Mouse (Mus musculus) cerebellum, postnatal 4 days (tissue): ENCODE measurements at regions not wholly inside any gene's neighbourhood (a gene's known extent, or its start where the extent isn't known, plus 50 kb on each side); places are given as distances from the start of the nearest gene placed in this dataset.
"Not testable (repeated sequence)": the region's sequence is repeated elsewhere in the genome, so short reads cannot be mapped to it uniquely, and the experiment has no call there.

Experiments used
- DNase-seq, 2 experiments: peaks; one replicate each; pipeline ENCODE4 v3.0.0; 2022; ENCODE audit warnings: low spot score in 2 of 2, mixed read lengths in 1 of 2

DNA sequence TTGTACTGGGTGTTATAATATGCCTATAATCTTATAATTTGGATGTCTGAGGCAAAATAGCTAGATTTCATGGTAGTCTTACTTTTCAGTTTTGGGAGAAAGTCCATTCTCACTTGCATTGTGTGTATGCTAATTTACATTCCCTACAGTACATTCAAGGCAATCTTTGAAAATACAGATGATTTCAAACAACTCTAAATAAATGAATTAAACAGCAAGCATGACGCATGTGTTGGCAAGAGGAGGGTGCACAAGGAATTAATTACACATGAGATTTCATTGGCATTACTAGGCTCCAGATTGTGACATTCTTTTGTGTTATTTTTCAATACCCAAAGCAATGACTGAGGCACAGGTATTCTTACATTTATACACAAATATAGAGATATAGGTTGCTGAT is 495.2 kb upstream of the Cypt12 start:
- DNase-seq, result no peak

GRCm38 (mm10) chr3:17460545-17460944 is 487.7 kb upstream of the Cypt12 start:
- no peak for DNase-seq

DNA sequence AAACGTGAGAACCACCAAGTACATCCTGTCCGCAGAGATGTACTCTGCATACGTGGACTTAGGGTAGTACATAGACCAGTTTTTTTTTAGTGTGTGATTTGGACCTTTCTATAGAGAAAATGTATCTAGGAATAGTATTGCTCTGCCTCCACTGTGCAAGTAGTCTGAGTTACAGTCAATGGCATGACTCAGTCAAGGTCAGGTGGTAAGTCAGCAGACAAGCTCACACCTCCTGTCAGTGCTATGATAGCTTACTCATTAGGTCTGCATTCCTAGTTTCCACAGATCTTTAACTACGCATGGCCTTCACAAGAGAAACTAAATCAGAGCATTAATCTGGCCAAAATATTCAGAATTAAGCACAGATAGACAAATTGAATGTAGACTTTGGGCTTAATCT is 486.8 kb upstream of the Cypt12 start:
- no peak for DNase-seq

- no peak for DNase-seq
Measured at GRCm38 (mm10) chr3:17473812-17474211, 474.4 kb upstream of the Cypt12 start.

- peak in 1 of 2 experiments; percentile 21 for DNase-seq
Measured at GRCm38 (mm10) chr3:17489240-17490142, 458.7 kb upstream of the Cypt12 start.

DNA sequence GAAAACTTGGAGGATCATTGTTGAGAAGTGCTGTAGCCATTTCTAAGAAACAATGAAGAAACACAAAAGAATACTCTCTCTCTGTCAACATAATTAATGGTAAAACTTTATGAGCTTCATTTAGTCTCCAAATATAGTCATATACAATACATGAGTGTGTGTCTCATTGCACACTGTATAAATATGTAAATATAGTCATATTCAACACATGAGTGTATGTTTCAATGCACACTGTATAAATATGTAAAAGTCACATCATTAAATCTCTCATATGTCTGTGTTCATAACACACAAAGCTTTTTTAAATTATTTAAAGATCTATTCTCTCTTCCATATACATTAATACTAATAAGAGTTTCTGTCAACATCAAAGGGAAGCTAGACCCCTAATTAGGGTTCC is 457.6 kb upstream of the Cypt12 start:
- no peak for DNase-seq

DNA sequence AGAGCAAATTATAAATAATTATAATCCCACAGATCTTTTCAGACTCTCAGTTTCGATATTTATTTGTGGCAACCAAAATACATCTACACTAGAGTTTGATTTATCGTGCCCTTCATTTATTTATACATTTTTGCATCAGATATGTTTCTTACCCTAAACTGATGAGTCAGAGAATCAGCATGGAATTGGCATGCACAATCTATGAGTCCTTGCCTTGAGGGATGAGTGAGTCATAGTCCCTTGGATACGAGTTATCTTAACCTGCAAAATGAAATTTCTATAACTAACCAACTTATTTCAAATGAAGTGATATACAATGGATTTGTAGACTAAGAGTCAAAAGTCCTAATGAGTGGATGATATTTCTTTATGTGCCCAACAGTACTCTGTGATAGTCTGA is 449.9 kb upstream of the Cypt12 start:
- no peak for DNase-seq

DNA sequence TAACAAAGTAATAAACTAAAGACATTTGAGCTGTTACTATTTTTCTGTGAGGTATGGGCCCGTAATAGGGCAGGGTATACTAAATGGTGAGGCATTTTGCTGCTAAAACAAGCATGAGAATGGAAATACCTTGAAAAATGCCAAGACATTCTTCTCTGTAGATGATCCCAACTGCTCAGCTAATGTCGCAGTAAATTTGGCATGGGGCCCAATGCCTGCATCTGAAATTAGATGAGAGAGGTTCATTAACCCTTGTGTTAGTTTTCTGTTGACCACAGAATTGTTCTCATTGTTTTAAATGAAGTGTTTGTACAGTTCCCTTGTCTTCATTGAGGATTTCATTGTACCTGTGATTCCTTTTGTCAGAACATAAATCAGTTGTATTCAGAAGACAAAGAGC is 446.7 kb upstream of the Cypt12 start:
- peak in 1 of 2 experiments; percentile 7 for DNase-seq

- DNase-seq, result no peak
Measured at GRCm38 (mm10) chr3:17541346-17541745, 406.9 kb upstream of the Cypt12 start.

DNA sequence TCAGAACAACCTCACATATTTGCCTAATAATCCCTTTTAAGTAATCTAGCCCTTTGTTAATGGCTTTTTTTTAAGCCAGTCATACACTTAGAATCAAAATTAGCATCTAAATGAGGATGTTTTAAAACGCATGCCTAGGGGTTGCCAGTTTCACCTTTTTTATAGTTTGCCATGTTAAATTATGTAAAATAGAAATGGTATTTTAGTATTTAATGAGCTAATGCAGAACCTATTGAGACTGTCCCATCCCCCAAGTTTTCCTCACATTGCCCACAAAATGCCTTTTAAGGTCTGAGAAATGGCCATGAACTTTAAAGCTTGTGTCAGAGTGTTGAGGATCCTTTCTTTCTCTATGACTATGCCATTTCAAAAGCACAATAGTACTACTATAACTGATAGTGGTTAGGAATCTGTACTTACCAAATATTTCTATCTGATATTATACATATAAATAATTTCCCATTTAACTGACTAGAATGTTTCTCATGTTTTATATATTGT is 400.6 kb upstream of the Cypt12 start:
- DNase-seq, result no peak

DNA sequence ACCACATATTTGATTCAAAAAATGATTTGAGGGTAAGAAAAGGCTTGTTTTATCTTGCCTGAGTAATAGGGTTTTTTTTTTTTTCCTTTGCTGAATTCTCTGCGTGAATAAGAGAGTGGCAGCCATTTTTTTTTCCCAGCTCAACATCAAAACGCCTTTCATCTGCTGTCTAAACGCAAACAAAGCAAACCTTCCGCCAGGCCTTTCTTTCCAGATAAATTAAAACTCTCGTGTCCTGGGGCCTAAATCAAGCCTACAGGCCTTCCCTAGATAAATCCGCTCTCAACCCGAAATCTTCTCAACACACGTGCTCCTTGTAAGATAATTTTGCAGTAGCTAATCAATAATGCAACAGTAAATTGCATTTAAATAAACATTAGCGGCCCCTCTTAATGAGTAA is 365.7 kb upstream of the Cypt12 start:
- no peak for DNase-seq

- no peak for DNase-seq
Measured at GRCm38 (mm10) chr3:17589956-17590546, 358.2 kb upstream of the Cypt12 start.

DNA sequence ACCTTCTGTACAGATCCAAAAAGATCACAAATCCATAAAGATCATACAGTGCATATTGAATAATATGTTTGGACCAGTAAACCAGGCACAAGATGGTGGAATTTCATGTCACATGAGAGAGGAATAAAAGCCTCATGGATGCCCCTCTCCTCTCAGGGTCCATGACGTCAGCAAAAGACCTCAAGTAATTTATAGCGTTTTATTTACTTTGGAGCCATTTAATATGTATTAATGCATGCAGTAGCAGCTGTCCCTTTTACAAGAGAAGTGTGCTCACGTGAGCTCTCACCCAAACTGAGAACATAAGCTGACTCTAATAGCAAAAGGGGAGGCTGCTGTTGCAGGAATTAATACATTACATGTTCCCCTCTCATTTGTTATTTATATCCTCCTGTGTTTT is 355.7 kb upstream of the Cypt12 start:
- no peak for DNase-seq

- no peak for DNase-seq
Measured at GRCm38 (mm10) chr3:17596365-17596764, 351.8 kb upstream of the Cypt12 start.

DNA sequence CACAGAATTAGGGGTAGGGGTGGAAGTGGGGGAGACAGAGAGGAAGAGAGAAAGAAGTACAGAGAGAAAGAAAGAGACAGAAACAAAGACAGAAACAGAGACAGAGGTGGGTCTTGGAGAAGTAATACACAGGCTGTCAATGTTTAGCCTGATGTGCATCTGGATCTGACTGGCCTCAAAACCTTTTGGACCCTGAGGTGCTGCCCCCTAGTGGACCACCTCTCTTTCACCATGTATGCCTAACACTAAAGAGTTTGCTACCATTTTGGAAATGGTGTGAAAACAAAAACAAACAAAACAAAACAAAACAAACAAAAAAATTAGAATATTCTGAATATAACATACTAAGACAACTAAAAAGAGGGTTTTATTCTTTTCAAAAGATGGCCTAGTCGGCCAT is 334.7 kb upstream of the Cypt12 start:
- no peak for DNase-seq

GRCm38 (mm10) chr3:17616439-17617070 is 331.7 kb upstream of the Cypt12 start:
- DNase-seq, result peak; percentile 45 to 88

- no peak for DNase-seq
Measured at GRCm38 (mm10) chr3:17619489-17619888, 328.7 kb upstream of the Cypt12 start.

DNA sequence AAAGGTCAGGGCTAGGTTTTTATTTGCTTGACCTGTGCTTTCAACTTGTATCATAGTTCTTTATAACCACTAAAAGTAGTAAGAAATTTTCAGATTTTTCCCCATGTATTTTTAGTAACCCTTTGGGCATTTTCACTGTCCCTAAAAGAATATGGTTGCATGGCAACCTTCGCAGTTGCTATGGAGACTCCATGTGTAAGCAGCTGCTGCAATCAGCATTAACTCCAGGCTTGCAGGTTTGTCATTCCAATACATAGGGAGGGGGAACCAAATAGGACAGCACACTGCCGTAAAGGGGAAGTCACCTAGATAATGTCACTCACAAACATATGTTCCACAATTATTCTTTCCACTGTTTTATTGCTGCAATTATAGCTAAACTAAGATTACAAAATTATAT is 328.3 kb upstream of the Cypt12 start:
- peak in 1 of 2 experiments; percentile 2 for DNase-seq

GRCm38 (mm10) chr3:17620398-17620797 is 327.8 kb upstream of the Cypt12 start:
- no peak for DNase-seq

DNA sequence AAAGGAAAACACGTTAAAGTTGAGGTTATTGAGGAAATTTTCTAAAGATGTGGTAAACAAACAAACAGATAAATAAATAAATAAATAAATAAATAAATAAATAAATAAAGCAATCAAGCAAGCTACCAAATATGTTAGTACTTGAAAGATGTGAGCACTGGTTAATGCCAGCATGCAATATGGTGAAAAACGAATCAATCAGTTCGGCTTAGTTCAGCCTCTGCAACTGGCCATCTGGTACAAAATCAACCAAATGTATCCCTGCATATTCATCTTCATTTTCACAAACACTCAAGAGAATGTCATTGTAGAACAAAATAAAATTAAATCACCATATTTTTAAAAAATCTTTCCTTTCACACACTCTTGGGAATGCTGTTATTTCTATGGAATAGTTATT is 315.7 kb upstream of the Cypt12 start:
- DNase-seq, result no peak

- DNase-seq, result no peak
Measured at GRCm38 (mm10) chr3:17636276-17636675, 311.9 kb upstream of the Cypt12 start.

DNA sequence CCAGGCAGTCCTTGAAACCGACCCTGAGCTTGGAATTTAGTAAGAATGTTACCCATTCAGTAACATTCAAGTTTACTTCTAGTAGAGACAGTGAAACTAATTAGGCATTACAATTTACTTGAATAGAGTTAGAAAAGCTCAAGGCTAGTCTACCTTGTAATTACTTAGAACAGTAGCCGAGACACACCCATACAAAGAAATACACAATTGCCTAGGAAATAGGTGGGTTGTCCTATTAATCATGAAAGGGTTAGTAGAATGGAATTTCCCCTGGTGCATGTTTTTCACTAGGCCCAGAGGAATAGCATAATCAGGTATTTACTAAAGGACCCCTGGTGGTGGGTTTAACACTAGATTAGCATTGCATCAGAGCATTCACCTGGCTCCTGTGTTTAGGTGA is 288.2 kb upstream of the Cypt12 start:
- DNase-seq, result not testable (repeated sequence)

- no peak for DNase-seq
Measured at GRCm38 (mm10) chr3:17661987-17662386, 286.2 kb upstream of the Cypt12 start.
